Mouse (Mus musculus) adrenal gland, postnatal 25 days (tissue): ENCODE data around the gene Adam1b. TPM values are rescaled to one million over a fixed set of nuclear protein-coding genes. Genes with fewer than 3 reads are reported as not detected.
"Not testable (repeated sequence)": the region's sequence is repeated elsewhere in the genome, so short reads cannot be mapped to it uniquely, and the experiment has no call there.

Source experiments
- DNase-seq: peaks from one replicate; pipeline ENCODE4 v3.0.0; 2021; ENCODE audit warnings: mixed read lengths
- long read RNA-seq: library from polyadenylated mRNA; stranded (forward); transcript quantifications from one replicate; pipeline ENCODE4 v2.0.0, GENCODE M21; 2021
- total RNA-seq: library from RNA; stranded (reverse); gene quantifications from 2 replicates; pipeline ENCODE4 v1.2.3, GENCODE M21; 2021

The Adam1b gene
- total RNA-seq = not detected in 2 replicates
- long read RNA-seq = 0 reads

DNA sequence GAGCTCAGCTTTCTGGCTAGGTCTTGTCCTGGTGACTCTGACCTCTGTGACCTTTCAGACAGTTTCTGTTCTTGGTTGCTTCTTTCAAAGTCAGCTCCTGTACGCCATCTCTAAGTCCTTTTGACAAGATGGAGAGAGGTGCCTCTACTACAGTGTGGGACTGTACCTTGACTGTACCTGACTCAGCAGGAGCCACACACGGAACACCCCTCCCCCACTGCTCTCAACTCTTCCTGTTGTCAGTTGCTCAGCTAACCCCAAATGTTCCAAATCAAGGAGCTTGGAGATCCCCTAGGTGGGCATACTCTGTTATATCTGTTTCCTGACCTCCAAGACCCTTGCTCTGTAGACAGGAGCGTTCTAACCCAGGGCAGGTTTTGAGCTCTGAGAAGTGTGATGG, at the start of gene Adam1b:
Adam1b (minus strand) TSS at position 205 of the 400 bp plus-strand sequence.
- DNase-seq = no peak

DNA sequence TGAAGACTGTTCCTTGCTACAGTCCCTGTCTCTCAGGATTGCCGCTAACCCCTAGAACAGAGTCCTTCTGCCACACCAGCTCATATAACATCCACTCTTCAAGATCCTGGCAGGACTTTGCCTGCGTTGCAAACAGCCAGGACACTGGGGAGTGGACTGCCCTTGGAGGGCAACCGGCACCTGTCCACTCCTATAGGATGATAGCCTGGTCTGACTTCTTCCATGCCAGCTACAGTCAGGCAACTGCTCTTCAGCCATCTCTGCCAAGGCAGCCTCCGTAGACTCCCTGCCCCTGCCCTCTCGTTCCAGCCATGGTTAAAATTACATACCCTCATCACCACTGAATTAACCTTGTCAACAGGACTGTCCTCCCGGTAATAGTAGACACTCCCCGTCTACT, 46.0 kb upstream of the Adam1b start:
- DNase-seq = no peak

- no peak for DNase-seq
These were observed 43.8 kb upstream of the Adam1b start for GRCm38 (mm10) chr5:121547084-121547483.

DNA sequence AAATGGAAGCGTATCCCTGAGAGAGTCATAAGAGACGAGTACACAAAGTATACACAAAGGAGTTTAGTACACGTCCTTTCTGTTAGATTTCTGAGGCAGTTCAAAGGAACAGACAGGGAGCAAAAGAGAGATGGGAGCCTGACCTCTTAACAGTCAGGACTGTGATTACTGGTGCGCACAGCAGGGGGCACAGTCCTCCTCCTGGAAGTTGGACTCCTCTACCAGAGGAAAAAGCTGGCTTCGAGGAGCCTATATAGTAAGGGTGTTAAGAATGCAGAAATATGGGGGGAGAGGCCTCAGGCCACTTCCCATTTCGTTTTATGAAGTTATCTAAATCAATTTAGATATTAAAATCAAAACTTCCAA, 43.3 kb upstream of the Adam1b start:
- peak; percentile 47 for DNase-seq

DNA sequence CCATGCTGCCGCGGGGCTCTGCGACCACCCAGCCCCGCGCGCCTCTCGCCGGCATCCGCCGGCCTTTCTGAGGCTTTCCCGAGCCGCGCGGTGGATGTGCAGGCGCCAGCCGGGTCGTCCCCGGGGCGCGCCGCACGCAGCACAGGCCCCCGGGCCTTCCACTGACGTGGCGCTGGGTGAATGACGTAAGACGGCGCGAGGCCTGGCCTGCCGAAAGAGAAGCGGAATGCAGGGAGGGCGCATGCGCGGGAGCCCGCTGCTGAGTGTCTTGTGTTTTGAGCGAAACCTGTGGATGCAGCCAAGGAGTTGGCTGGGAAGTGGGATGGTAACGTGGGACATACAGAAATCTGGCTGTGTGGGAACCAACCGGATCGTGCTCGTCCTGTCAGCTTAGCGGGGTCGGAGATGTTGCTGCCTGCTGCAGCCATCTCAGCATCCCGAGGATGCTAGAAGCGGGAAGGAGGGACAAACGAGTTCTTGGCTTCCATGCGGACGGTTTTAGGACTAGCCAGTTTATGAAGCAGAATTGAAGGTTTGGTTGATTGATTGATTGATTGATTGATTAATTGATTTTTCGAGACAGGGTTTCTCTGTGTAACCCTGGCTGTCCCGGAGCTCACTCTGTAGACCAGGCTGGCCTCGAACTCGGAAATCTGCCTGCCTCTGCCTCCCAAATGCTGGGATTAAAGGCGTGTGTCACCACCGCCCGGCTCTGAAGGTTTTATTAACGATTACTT, 42.7 kb upstream of the Adam1b start, which contains the start of gene Mapkapk5:
Mapkapk5 (minus strand) TSS at position 113 of the 737 bp plus-strand sequence.
- peak; percentile 98 for DNase-seq

DNA sequence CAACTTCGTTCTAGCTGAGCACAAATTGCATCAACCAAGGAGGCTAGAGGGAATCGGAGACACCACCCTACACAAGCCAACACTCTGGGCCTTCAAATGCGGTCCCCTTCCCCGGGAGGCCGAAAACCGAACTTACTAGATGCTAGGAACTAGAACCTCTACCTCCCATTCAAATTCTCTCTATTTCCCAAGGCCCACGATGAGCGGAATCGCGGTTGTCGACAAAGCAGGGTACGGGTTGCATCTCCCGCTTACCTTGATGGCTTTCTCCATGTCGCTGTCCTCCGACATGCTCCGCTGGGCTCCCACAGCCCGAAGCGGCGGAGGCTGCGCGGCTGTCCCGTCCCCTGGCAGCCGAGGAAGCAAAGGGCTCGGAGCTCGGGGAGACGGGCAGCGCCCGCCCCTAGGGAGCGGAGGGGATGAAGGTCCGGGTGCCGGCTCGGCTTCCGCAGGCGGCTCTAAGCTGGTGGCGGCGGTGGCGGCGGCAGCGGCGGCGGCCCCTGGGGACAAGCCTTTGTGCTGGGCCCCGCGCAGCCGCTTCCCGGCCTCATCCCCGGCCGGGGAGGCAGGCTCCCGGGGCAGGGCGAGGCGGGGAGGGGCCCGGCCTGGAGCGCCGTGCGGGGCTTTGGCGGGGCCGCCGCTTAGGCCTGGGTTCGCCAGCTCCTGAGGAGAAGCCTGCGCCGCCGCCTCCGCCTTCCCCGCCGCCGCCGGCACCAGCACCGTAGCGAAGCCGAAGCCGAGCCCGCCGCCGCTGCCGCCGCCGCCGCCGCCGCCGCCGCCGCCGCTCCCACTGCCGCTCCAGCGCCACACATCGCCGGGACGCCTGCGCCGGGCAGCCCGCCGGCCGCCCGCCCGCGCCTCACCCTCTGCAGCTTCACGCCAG, 41.9 kb upstream of the Adam1b start, which contains the start of the genes Adam1a and Gm42878:
Adam1a (minus strand) TSS at position 573 of the 883 bp plus-strand sequence.
Gm42878 (minus strand) TSS at position 573 of the 883 bp plus-strand sequence.
- DNase-seq = peak; percentile 50

GRCm38 (mm10) chr5:121543370-121543769, 40.1 kb upstream of the Adam1b start:
- DNase-seq = no peak

DNA sequence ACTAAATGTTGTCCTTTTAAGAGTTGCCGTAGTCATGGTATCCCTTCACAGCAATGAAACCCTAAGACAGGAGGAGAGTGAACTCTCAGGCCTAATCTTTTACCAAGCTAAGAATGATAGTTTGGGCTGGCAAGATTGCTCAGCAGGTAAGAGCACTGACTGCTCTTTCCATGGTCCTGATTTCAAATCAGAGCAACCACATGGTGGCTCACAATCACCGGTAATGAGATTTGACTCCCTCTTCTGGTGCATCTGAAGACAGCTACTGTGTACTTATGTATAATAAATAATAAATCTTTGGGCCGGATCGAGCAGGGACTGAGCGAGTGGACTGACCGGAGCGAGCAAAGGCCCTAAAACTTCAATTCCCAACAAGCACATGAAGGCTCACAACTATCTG, 38.0 kb upstream of the Adam1b start:
- DNase-seq = no peak

- DNase-seq = no peak
These were observed 36.8 kb upstream of the Adam1b start for GRCm38 (mm10) chr5:121540066-121540465.

DNA sequence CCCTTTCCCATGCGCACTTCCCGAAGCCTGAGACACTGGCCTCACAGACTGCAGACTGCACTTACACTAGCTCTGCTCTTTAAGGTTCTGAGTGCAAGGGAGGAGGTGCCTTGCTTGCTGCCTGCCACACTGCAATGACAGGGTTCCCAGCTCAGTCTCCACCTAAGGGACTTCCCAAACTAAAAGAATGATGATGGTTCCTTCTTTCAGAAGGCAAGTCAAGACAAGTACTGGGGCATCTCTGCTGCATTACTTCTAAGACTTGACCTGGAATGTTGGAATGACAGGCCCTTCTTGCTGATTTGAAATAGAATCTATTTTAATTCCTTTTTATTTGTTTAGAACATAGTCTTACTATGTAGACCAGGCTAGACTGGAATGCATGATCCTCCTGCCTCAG, 34.4 kb upstream of the Adam1b start:
- no peak for DNase-seq

GRCm38 (mm10) chr5:121536921-121537555, 33.8 kb upstream of the Adam1b start:
- no peak for DNase-seq

DNA sequence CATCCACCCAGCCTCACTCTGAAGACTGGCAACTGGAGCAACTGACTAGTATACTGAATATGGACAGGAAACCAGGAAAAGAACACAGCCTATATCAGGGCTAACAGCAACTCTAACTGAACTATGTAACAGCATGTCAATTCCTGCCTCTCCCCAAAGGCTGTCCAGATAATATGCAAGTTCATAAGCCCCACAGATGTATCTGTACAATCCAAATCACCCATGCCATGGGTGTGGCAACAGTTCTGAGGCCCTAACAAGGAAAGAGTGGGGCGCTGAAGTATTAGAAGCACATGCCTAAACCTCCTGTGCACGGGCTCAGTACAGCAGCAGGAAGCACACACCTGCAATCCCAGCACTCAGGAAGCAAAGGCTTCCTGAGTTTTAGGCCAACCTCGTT, 31.9 kb upstream of the Adam1b start:
- no peak for DNase-seq

GRCm38 (mm10) chr5:121534521-121534920, 31.3 kb upstream of the Adam1b start:
- no peak for DNase-seq

GRCm38 (mm10) chr5:121526961-121527360, 23.7 kb upstream of the Adam1b start:
- peak; percentile 49 for DNase-seq

DNA sequence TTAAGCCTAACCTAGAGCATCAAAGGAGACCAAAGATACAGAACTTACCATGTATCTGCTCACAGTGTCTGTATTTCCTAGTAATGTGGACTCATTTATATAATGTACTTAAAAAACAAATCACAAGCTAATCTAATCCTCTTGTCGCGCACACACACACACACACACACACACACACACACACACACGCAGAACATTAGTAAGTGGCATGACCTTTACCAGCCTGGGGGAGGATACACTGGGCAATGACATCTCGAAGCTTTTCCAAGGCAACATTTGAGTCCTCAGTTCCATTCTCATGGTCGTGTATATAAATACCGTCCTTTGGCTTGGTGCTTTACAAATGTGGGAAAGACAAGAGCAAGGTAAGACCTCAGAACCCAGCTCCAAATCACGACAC, 23.3 kb upstream of the Adam1b start:
- no peak for DNase-seq

DNA sequence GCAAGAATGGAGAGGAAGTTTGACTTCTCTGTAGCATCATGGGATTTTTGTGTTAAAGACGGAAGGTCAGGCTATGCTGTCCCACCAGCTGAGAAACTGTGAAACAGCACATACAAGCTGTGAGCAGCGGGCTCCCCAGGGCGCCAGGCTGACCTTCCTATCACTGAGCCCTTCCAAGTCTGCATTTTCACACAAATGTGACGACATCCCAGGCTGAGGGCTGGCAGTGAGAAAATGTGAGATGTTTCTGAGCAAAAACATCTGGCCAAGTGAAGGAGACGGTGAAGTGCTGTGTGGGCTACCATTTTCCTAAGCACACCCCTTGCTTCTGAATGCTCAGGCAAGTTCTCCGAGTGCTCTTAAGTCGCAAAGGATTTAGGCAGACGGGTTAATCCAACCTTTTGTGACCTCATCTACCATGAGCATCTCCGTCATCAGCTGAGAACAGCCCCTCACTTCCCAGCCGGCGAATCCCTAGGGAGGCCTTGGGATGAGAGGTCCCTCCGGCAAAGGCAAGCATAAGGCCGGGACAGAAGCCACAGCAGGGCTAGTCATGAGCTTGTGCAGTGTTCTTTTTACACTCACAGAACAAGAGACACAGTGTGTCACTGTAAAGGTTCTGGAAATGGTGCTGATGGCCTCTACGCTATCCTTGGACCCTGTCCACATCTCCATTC, 22.7 kb upstream of the Adam1b start:
- DNase-seq = no peak

- not testable (repeated sequence) for DNase-seq
These were observed 16.5 kb upstream of the Adam1b start for GRCm38 (mm10) chr5:121519758-121520157.

- DNase-seq = no peak
These were observed 15.7 kb upstream of the Adam1b start for GRCm38 (mm10) chr5:121518983-121519382.

- DNase-seq = no peak
These were observed 6.8 kb upstream of the Adam1b start for GRCm38 (mm10) chr5:121510009-121510408.

DNA sequence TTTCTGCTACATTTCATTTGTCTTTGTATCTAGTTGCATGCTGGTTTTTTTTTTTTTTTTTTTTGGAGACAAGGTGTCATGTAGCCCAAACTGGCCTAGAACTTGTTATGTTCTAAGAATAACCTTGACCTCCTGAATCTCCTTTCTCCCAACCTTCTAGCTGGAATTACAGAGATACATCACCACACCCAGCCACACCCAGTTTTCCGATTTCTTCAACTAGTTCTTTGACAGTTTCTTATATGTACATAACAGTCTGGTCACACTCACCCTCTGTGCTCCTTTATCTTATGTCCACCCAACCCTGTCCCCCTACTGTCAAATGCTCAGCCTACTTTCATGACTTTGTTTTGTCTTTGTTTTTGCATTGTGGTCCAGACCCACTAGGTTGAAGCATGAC, 3.6 kb upstream of the Adam1b start:
- DNase-seq = no peak

GRCm38 (mm10) chr5:121501424-121501996, 1.7 kb downstream of the Adam1b start:
- DNase-seq = not testable (repeated sequence)

- DNase-seq = no peak
These were observed 2.5 kb downstream of the Adam1b start for GRCm38 (mm10) chr5:121500719-121501118.
